Mouse (Mus musculus) lung, adult 2 months (tissue): ENCODE data around the gene Fkbp5.

Source experiments
- CTCF ChIP-seq: fragments of 200-500 bp; IDR thresholded peaks from 2 replicates; pipeline ENCODE4 v1.5.1; 2011; ENCODE audit warnings: mild to moderate bottlenecking, low read length, control low read depth; ENCODE audit not compliant: insufficient read depth
- POLR2A ChIP-seq: fragments of 200-500 bp; IDR thresholded peaks from 2 replicates; pipeline ENCODE4 v1.6.1; 2011; ENCODE audit warnings: low read depth, mild to moderate bottlenecking, control low read depth, low read length, borderline replicate concordance; ENCODE audit errors: extremely low read depth

- TF ChIP-seq CTCF: no peak
- TF ChIP-seq POLR2A: peak; percentile 80; the same call in 1 of the 2 replicates
These were observed 166.6 kb downstream of the Fkbp5 start, which contains the start of gene Tead3 for GRCm38 (mm10) chr17:28350466-28351352.
